Mouse (Mus musculus): ENCODE results near the gene Zbtb45.
A peak's percentile ranks its signal among the peaks of the same experiment; 100 is the strongest.

Gene Zbtb45

GRCm38 (mm10) chr7:13010005-13010908 is at the start of gene Zbtb45:
TSS of gene Zbtb45 (minus strand) at chr7:13010034.
- no peak for DNase-seq (ENCODE audit: low read depth, low spot score)

- no peak for DNase-seq (ENCODE audit: low read depth, low spot score)
Observed at GRCm38 (mm10) chr7:13059536-13059935, 49.7 kb upstream of the Zbtb45 start.

GRCm38 (mm10) chr7:13056913-13057700 is 47.3 kb upstream of the Zbtb45 start:
- no peak for DNase-seq (ENCODE audit: low read depth, low spot score)

- DNase-seq (ENCODE audit: low read depth, low spot score), result peak; percentile 98
Observed at GRCm38 (mm10) chr7:13054287-13055010, 44.6 kb upstream of the Zbtb45 start, which contains the start of gene Mzf1. TSS of gene Mzf1 (minus strand) at chr7:13054764.

- DNase-seq (ENCODE audit: low read depth, low spot score), result no peak
Observed at GRCm38 (mm10) chr7:13053961-13054286, 44.1 kb upstream of the Zbtb45 start.

GRCm38 (mm10) chr7:13053501-13053900 is 43.7 kb upstream of the Zbtb45 start:
- no peak for DNase-seq (ENCODE audit: low read depth, low spot score)

- DNase-seq (ENCODE audit: low read depth, low spot score), result no peak
Observed at GRCm38 (mm10) chr7:13053001-13053400, 43.2 kb upstream of the Zbtb45 start.

- DNase-seq (ENCODE audit: low read depth, low spot score), result peak; percentile 78
Observed at GRCm38 (mm10) chr7:13046084-13046483, 36.2 kb upstream of the Zbtb45 start.

GRCm38 (mm10) chr7:13044254-13044625 is 34.4 kb upstream of the Zbtb45 start:
- DNase-seq (ENCODE audit: low read depth, low spot score), result no peak

- no peak for DNase-seq (ENCODE audit: low read depth, low spot score)
Observed at GRCm38 (mm10) chr7:13043445-13044253, 33.8 kb upstream of the Zbtb45 start.

- no peak for DNase-seq (ENCODE audit: low read depth, low spot score)
Observed at GRCm38 (mm10) chr7:13043120-13043444, 33.2 kb upstream of the Zbtb45 start.

- no peak for DNase-seq (ENCODE audit: low read depth, low spot score)
Observed at GRCm38 (mm10) chr7:13042511-13042910, 32.7 kb upstream of the Zbtb45 start.

GRCm38 (mm10) chr7:13041256-13041655 is 31.4 kb upstream of the Zbtb45 start:
- no peak for DNase-seq (ENCODE audit: low read depth, low spot score)

- DNase-seq (ENCODE audit: low read depth, low spot score), result no peak
Observed at GRCm38 (mm10) chr7:13039181-13039580, 29.3 kb upstream of the Zbtb45 start.

GRCm38 (mm10) chr7:13038621-13039169 is 28.9 kb upstream of the Zbtb45 start:
- no peak for DNase-seq (ENCODE audit: low read depth, low spot score)

GRCm38 (mm10) chr7:13037901-13038555 is 28.2 kb upstream of the Zbtb45 start, which contains the start of gene Ube2m:
TSS of gene Ube2m (minus strand) at chr7:13038275.
- DNase-seq (ENCODE audit: low read depth, low spot score), result peak; percentile 99

GRCm38 (mm10) chr7:13037366-13037765 is 27.5 kb upstream of the Zbtb45 start:
- DNase-seq (ENCODE audit: low read depth, low spot score), result no peak

- DNase-seq (ENCODE audit: low read depth, low spot score), result no peak
Observed at GRCm38 (mm10) chr7:13036806-13037205, 27.0 kb upstream of the Zbtb45 start.

- DNase-seq (ENCODE audit: low read depth, low spot score), result no peak
Observed at GRCm38 (mm10) chr7:13035211-13035855, 25.5 kb upstream of the Zbtb45 start.

Measured in forelimb bud, embryonic 11.5 days (tissue).